In genomic region chr9:65569491-65569971, GRCm38 (mm10) we compare ENCODE assay signal across 9 mouse cellular contexts. TPM values are rescaled to one million over a fixed set of nuclear protein-coding genes. Genes with fewer than 3 reads are reported as not detected.
DNase-seq lines count a peak whose midpoint lies in the region; ATAC-seq lines count a peak whose summit lies in the region.
"Had no signal": no experiment of that assay in that cellular context is flagged by ENCODE, and none has a peak within 500 bp of the region (broad histone marks: within the 10 kb centered on the region; RNA-seq: fewer than 3 reads in every experiment).

No protein-coding gene starts in this region.

- WGBS in forebrain, embryonic 12.5 days = 89% methylated on average over 6 of the region's 6 CpGs

- intact Hi-C loops in heart, postnatal 10 days (cut with DNase I) = no loop called here

- ATAC-seq in forebrain, embryonic 12.5 days (ENCODE audit: low FRiP score) = no peak

- no peaks in the 10 kb centered on the region; the same call in 1 of the 2 replicates for H3K36me3 ChIP-seq in forebrain, embryonic 12.5 days (replicated peaks)

- H3K4me2 ChIP-seq in forebrain, embryonic 12.5 days = no peak overlapping the region

- no peaks in the 10 kb centered on the region for H3K27me3 ChIP-seq in forebrain, embryonic 12.5 days

- H3K4me1 ChIP-seq in forebrain, embryonic 12.5 days = no peaks in the 10 kb centered on the region

- H3K9me3 ChIP-seq in forebrain, embryonic 12.5 days = no peaks in the 10 kb centered on the region

- no peak overlapping the region for H3K9ac ChIP-seq in forebrain, embryonic 12.5 days

- DNase-seq in adrenal gland, adult 2 months = peak; percentile 80
- DNase-seq in adrenal gland, adult 18-20 months (ENCODE audit: low spot score in 2 of 2) = no peak
- DNase-seq in adrenal gland, postnatal 14 days = peak; percentile 75
- peak; percentile 70 to 77 for DNase-seq in heart, postnatal 10 days
- DNase-seq in lung, postnatal 36 days = peak; percentile 80
- DNase-seq in cerebellum, adult 9-11 months = no peak
- DNase-seq in frontal cortex, postnatal 10 days (ENCODE audit: low spot score in 2 of 2) = no peak
- DNase-seq: retina, postnatal 1 day had no signal

- no peak overlapping the region for H3K27ac ChIP-seq in forebrain, embryonic 12.5 days

- no peak overlapping the region for H3K4me3 ChIP-seq in forebrain, embryonic 12.5 days (replicated peaks)

RNA-seq across cellular contexts. Expression of gene Plekho2, which starts 10.3 kb away (rescaled TPM):
- total RNA-seq in adrenal gland, adult 2 months (2021) = 10 to 100 TPM; 49.9 to 61.0 TPM
- polyA plus RNA-seq in adrenal gland, adult 2 months (2012; rRNA removed) = 48.8 and 61.6 TPM in 2 replicates
- 10 to 100 TPM; 44.9 to 52.5 TPM for total RNA-seq in adrenal gland, adult 18-20 months (2021)
- total RNA-seq in adrenal gland, postnatal 14 days (2021) = 36.1 and 48.0 TPM in 2 replicates
- 10 to 100 TPM; 18.3 to 21.2 TPM for total RNA-seq in heart, postnatal 10 days (2021)
- 9.0 and 9.1 TPM in 2 replicates for polyA plus RNA-seq in forebrain, embryonic 12.5 days (2016; fragmentation: Nextera tagmentation; extraction: Ambion mirVana)

RNA-seq across cellular contexts. Expression of gene Pif1, which starts 17.4 kb away (rescaled TPM):
- under 1 TPM; 0.29 to 0.45 TPM for total RNA-seq in adrenal gland, adult 2 months (2021)
- polyA plus RNA-seq in adrenal gland, adult 2 months (2012; rRNA removed) = 0.42 and 0.46 TPM in 2 replicates
- not detected for total RNA-seq in adrenal gland, adult 18-20 months (2021)
- 1.7 and 2.9 TPM in 2 replicates for total RNA-seq in adrenal gland, postnatal 14 days (2021)
- total RNA-seq in heart, postnatal 10 days (2021) = 1 to 10 TPM; 1.9 to 2.4 TPM
- polyA plus RNA-seq in forebrain, embryonic 12.5 days (2016; fragmentation: Nextera tagmentation; extraction: Ambion mirVana) = 28.8 and 33.7 TPM in 2 replicates

RNA-seq across cellular contexts. Expression of gene Ankdd1a, which starts 49.5 kb away (rescaled TPM):
- total RNA-seq in adrenal gland, adult 2 months (2021) = 1 to 10 TPM in 1 of 2 experiments, under 1 TPM in 1; 0.32 to 3.3 TPM
- polyA plus RNA-seq in adrenal gland, adult 2 months (2012; rRNA removed) = 0.45 and 0.98 TPM in 2 replicates
- 1 to 10 TPM in 1 of 2 experiments, under 1 TPM in 1; 0.35 to 1.6 TPM for total RNA-seq in adrenal gland, adult 18-20 months (2021)
- total RNA-seq in adrenal gland, postnatal 14 days (2021) = 0.41 TPM in 1 of 2 replicates, not detected in the other
- total RNA-seq in heart, postnatal 10 days (2021) = under 1 TPM in 1 of 2 experiments, not detected in 1; 0.22 TPM
- polyA plus RNA-seq in forebrain, embryonic 12.5 days (2016; fragmentation: Nextera tagmentation; extraction: Ambion mirVana) = 0.18 and 0.28 TPM in 2 replicates

RNA-seq across cellular contexts. Expression of gene Rbpms2, which starts 59.9 kb away (rescaled TPM):
- total RNA-seq in adrenal gland, adult 2 months (2021) = 10 to 100 TPM; 63.1 to 85.0 TPM
- 125 and 154 TPM in 2 replicates for polyA plus RNA-seq in adrenal gland, adult 2 months (2012; rRNA removed)
- 10 to 100 TPM; 63.3 to 89.9 TPM for total RNA-seq in adrenal gland, adult 18-20 months (2021)
- 61.0 and 61.5 TPM in 2 replicates for total RNA-seq in adrenal gland, postnatal 14 days (2021)
- 10 to 100 TPM; 54.4 to 57.7 TPM for total RNA-seq in heart, postnatal 10 days (2021)
- 9.9 and 10.5 TPM in 2 replicates for polyA plus RNA-seq in forebrain, embryonic 12.5 days (2016; fragmentation: Nextera tagmentation; extraction: Ambion mirVana)

Comparison
In these comparisons a context has a peak if more than half of its experiments do, and no peak if none do; other contexts are left out.
1. DNase-seq: peak in adrenal gland, adult 2 months (single experiment), adrenal gland, postnatal 14 days (single experiment), heart, postnatal 10 days (2 of 2) and lung, postnatal 36 days (single experiment); none in adrenal gland, adult 18-20 months (0 of 2), cerebellum, adult 9-11 months (single experiment) and frontal cortex, postnatal 10 days (0 of 2).